Mouse (Mus musculus): ENCODE measurements at regions not wholly inside any gene's neighbourhood (a gene's known extent, or its start where the extent isn't known, plus 50 kb on each side); places are given as distances from the start of the nearest gene placed in this dataset.

GRCm38 (mm10) chr3:34391275-34391674, 258.9 kb upstream of the Sox2 start:
- Histone ChIP-seq H3K4me1 (no peaks in the 10 kb centered on the region), H3K36me3 (replicated peaks) (no peaks in the 10 kb centered on the region), H3K27me3 (ENCODE audit: poor library complexity, severe bottlenecking) (no peaks in the 10 kb centered on the region), H3K9me3 (peaks cover 15% of the 10 kb centered on the region), H3K27ac (no peak overlapping the region), H3K4me3 (no peak overlapping the region)
- 93% methylated on average over 2 of the region's 2 CpGs for WGBS
- DNase-seq (ENCODE audit: extremely low spot score, low spot score): no peak

DNA sequence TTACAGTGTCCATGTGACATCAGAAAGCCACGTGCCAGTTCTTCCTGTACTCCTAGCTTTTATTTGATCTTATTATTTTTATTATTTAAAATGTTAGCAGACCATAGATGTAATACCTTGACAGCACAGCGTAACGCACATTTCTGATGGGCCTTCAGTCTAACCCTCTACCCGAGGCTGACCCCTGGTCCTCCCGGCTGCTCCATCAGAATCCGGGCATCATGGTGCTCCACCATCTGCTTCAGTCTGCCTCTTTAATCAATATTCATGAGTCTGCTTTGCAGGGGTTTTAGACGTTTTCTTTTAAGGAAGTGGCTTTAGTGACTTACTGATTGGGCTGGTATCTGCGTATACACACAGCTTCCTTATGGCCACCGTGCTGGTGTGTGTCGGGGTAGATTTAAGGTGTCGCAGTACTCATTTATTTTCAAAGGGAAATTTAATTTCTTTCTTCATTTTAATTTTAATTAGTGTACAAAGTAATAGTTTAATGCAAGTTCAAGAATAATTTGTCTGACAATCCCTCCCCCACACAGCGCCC, 265.2 kb upstream of the Sox2 start:
- Histone ChIP-seq H3K4me3 (no peak overlapping the region), H3K4me1 (peaks cover 3% of the 10 kb centered on the region; the same call in 1 of the 2 replicates), H3K9me3 (no peaks in the 10 kb centered on the region), H3K36me3 (replicated peaks) (no peaks in the 10 kb centered on the region), H3K27ac (no peak overlapping the region), H3K27me3 (ENCODE audit: poor library complexity, severe bottlenecking) (no peaks in the 10 kb centered on the region)
- DNase-seq (ENCODE audit: extremely low spot score, low spot score): no peak
- 86% methylated on average over 12 of the region's 12 CpGs for WGBS

DNA sequence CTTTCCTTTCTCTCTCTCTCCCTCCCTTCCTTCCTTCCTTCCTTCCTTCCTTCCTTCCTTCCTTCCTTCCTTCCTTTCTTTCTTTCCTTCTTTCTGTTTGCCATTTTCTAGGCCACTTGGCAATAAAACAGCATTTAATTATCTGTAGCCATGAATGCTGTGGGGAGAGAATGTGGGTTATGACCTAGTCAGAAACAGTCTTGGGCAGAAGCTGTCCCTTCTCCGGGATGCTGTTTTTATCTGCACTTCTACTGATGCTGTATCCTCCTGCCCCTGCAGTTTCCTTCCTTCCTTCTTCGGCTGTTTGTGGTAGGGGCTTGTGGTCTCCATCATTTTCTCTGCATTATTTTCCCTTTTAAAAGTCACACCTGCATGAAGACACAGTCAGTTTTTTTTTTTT, 272.3 kb upstream of the Sox2 start:
- Histone ChIP-seq H3K36me3 (replicated peaks) (no peaks in the 10 kb centered on the region), H3K9me3 (no peaks in the 10 kb centered on the region), H3K27me3 (ENCODE audit: poor library complexity, severe bottlenecking) (no peaks in the 10 kb centered on the region), H3K4me1 (peaks cover 32% of the 10 kb centered on the region), H3K4me3 (no peak overlapping the region), H3K27ac (peak overlapping the region; percentile 65)
- WGBS: 68% methylated on average over 2 of the region's 2 CpGs
- DNase-seq (ENCODE audit: extremely low spot score, low spot score): no peak

- WGBS: 44% methylated on average over 12 of the region's 12 CpGs
- Histone ChIP-seq H3K27me3 (ENCODE audit: poor library complexity, severe bottlenecking) (no peaks in the 10 kb centered on the region), H3K4me1 (peaks cover 35% of the 10 kb centered on the region), H3K27ac (peak overlapping the region; percentile 65; the same call in 1 of the 2 replicates), H3K9me3 (no peaks in the 10 kb centered on the region), H3K4me3 (no peak overlapping the region), H3K36me3 (replicated peaks) (no peaks in the 10 kb centered on the region)
- DNase-seq (ENCODE audit: extremely low spot score, low spot score): peak; percentile 30
Observed at GRCm38 (mm10) chr3:34377329-34377728, 272.9 kb upstream of the Sox2 start.

GRCm38 (mm10) chr3:34371418-34371817, 278.8 kb upstream of the Sox2 start:
- Histone ChIP-seq H3K4me1 (peaks cover 7% of the 10 kb centered on the region), H3K36me3 (replicated peaks) (no peaks in the 10 kb centered on the region), H3K27ac (no peak overlapping the region), H3K27me3 (ENCODE audit: poor library complexity, severe bottlenecking) (no peaks in the 10 kb centered on the region), H3K9me3 (no peaks in the 10 kb centered on the region), H3K4me3 (no peak overlapping the region)
- no peak for DNase-seq (ENCODE audit: extremely low spot score, low spot score)
- WGBS: 91% methylated on average over 2 of the region's 2 CpGs

- H3K9me3 ChIP-seq: no peaks in the 10 kb centered on the region
- no peaks in the 10 kb centered on the region for H3K4me1 ChIP-seq
- H3K27ac ChIP-seq: no peak overlapping the region
- no peak overlapping the region for H3K4me3 ChIP-seq
- 91% methylated on average over 9 of the region's 9 CpGs for WGBS
- H3K27me3 ChIP-seq (ENCODE audit: poor library complexity, severe bottlenecking): peaks cover 1% of the 10 kb centered on the region; the same call in 1 of the 2 replicates
- no peaks in the 10 kb centered on the region for H3K36me3 ChIP-seq (replicated peaks)
- no peak for DNase-seq (ENCODE audit: extremely low spot score, low spot score)
Observed at GRCm38 (mm10) chr3:34338100-34338499, 257.0 kb upstream of the Dnajc19 start.

DNA sequence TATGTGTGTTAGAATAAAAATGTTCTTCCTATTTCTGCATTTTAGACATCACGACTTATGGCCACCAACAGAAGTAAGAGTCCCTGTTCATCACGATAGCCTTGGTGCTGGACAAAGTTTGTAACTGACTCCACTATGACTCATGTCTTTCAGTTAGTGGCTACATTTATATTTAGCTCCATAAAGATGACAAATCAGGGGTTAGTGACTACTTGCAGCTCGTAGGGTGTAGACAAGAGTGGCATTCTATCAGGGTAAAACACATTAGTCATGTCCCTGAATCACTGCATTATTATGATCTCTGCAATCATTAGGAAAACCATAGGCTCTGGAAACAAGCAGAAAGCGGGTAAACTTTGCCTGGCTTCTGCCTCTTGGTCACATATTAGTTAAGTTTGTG, 252.4 kb upstream of the Dnajc19 start:
- H3K27ac ChIP-seq: no peak overlapping the region
- peaks cover 8% of the 10 kb centered on the region; the same call in 1 of the 2 replicates for H3K27me3 ChIP-seq (ENCODE audit: poor library complexity, severe bottlenecking)
- no peak overlapping the region for H3K4me3 ChIP-seq
- WGBS: 90% methylated on average over 4 of the region's 4 CpGs
- no peaks in the 10 kb centered on the region for H3K9me3 ChIP-seq
- DNase-seq (ENCODE audit: extremely low spot score, low spot score): no peak
- H3K36me3 ChIP-seq (replicated peaks): no peaks in the 10 kb centered on the region
- peaks cover 17% of the 10 kb centered on the region for H3K4me1 ChIP-seq

GRCm38 (mm10) chr3:34331889-34332276, 250.8 kb upstream of the Dnajc19 start:
- 74% methylated on average over 5 of the region's 5 CpGs for WGBS

GRCm38 (mm10) chr3:34330970-34331888, 250.1 kb upstream of the Dnajc19 start:
- Histone ChIP-seq H3K4me1 (peaks cover 17% of the 10 kb centered on the region), H3K36me3 (replicated peaks) (no peaks in the 10 kb centered on the region), H3K27me3 (ENCODE audit: poor library complexity, severe bottlenecking) (peaks cover 19% of the 10 kb centered on the region), H3K4me3 (no peak overlapping the region), H3K9me3 (no peaks in the 10 kb centered on the region), H3K27ac (no peak overlapping the region)
- 71% methylated on average over 22 of the region's 22 CpGs for WGBS
- peak; percentile 13 for DNase-seq (ENCODE audit: extremely low spot score, low spot score)

More at GRCm38 (mm10) chr3:34331889-34332276, 250.8 kb upstream of the Dnajc19 start:
- Histone ChIP-seq H3K27ac (no peak overlapping the region), H3K4me3 (no peak overlapping the region), H3K9me3 (no peaks in the 10 kb centered on the region), H3K27me3 (ENCODE audit: poor library complexity, severe bottlenecking) (peaks cover 12% of the 10 kb centered on the region; the same call in 1 of the 2 replicates), H3K36me3 (replicated peaks) (no peaks in the 10 kb centered on the region), H3K4me1 (peaks cover 17% of the 10 kb centered on the region)
- peak; percentile 10 for DNase-seq (ENCODE audit: extremely low spot score, low spot score)

- no peak overlapping the region for H3K4me3 ChIP-seq
- peak; percentile 41 for DNase-seq (ENCODE audit: extremely low spot score, low spot score)
- WGBS: 23% methylated on average over 2 of the region's 2 CpGs
Observed at GRCm38 (mm10) chr3:34328865-34329264, 247.7 kb upstream of the Dnajc19 start.

GRCm38 (mm10) chr3:34325669-34326068, 244.5 kb upstream of the Dnajc19 start:
- H3K27ac ChIP-seq: no peak overlapping the region
- peak; percentile 2 for DNase-seq (ENCODE audit: extremely low spot score, low spot score)
- H3K27me3 ChIP-seq (ENCODE audit: poor library complexity, severe bottlenecking): peaks cover 17% of the 10 kb centered on the region
- H3K36me3 ChIP-seq (replicated peaks): no peaks in the 10 kb centered on the region
- no peaks in the 10 kb centered on the region for H3K9me3 ChIP-seq
- peaks cover 18% of the 10 kb centered on the region for H3K4me1 ChIP-seq
- 89% methylated on average over 1 of the region's 1 CpGs for WGBS
- no peak overlapping the region for H3K4me3 ChIP-seq

More at GRCm38 (mm10) chr3:34328865-34329264, 247.7 kb upstream of the Dnajc19 start:
- peaks cover 24% of the 10 kb centered on the region for H3K4me1 ChIP-seq
- no peaks in the 10 kb centered on the region for H3K9me3 ChIP-seq
- H3K27me3 ChIP-seq (ENCODE audit: poor library complexity, severe bottlenecking): peaks cover 20% of the 10 kb centered on the region
- no peak overlapping the region for H3K27ac ChIP-seq
- no peaks in the 10 kb centered on the region for H3K36me3 ChIP-seq (replicated peaks)

GRCm38 (mm10) chr3:34322527-34323210, 241.5 kb upstream of the Dnajc19 start:
- H3K27me3 ChIP-seq (ENCODE audit: poor library complexity, severe bottlenecking): peaks cover 8% of the 10 kb centered on the region
- no peak overlapping the region for H3K27ac ChIP-seq
- no peaks in the 10 kb centered on the region for H3K9me3 ChIP-seq
- DNase-seq (ENCODE audit: extremely low spot score, low spot score): no peak
- H3K4me1 ChIP-seq: peaks cover 21% of the 10 kb centered on the region
- WGBS: 75% methylated on average over 15 of the region's 15 CpGs
- H3K4me3 ChIP-seq: no peak overlapping the region
- H3K36me3 ChIP-seq (replicated peaks): no peaks in the 10 kb centered on the region

All from forebrain, embryonic 10.5 days (tissue).